Mouse (Mus musculus) E14TG2a.4 (cell line): Measurements from ENCODE around the gene Gm28308.
A peak's percentile ranks its signal among the peaks of the same experiment; 100 is the strongest.

Source experiments
- H3K27me3 ChIP-seq: 2 replicates; pipeline ENCODE4 v1.6.1; 2014; ENCODE audit warnings: low read length, control low read depth; ENCODE audit not compliant: insufficient read depth
- H3K36me3 ChIP-seq: 2 replicates; pipeline ENCODE4 v1.6.1; 2014; ENCODE audit warnings: low read length, control low read depth; ENCODE audit not compliant: insufficient read depth
- H3K4me1 ChIP-seq: replicated peaks from 2 replicates; pipeline ENCODE4 v1.6.1; 2014; ENCODE audit warnings: low read depth, low read length, control low read depth
- H3K4me3 ChIP-seq: replicated peaks from 2 replicates; pipeline ENCODE4 v1.5.1; 2014; ENCODE audit warnings: mild to moderate bottlenecking, low read length
- H3K9me3 ChIP-seq: 2 replicates; pipeline ENCODE4 v1.6.1; 2014; ENCODE audit warnings: low read length, control low read depth
- CTCF ChIP-seq: conservative IDR thresholded peaks from 2 replicates; pipeline ENCODE4 v1.5.1; 2014; ENCODE audit warnings: low read length
- NANOG ChIP-seq: IDR thresholded peaks from 2 replicates; pipeline ENCODE4 v1.6.1; 2014; ENCODE audit warnings: borderline replicate concordance, low read length, mixed read lengths
- POU5F1 ChIP-seq: IDR thresholded peaks from 2 replicates; pipeline ENCODE4 v1.6.1; 2014; ENCODE audit warnings: low read length, borderline replicate concordance

Gm28308 gene

GRCm38 (mm10) chr6:52235267-52235666, 22.1 kb upstream of the Gm28308 start:
- H3K4me1 ChIP-seq = peaks cover 40% of the 10 kb centered on the region
- no peaks in the 10 kb centered on the region; the same call in 1 of the 2 replicates for H3K9me3 ChIP-seq
- no peaks in the 10 kb centered on the region for H3K36me3 ChIP-seq
- no peak for TF ChIP-seq CTCF
- no peak for TF ChIP-seq POU5F1
- TF ChIP-seq NANOG = no peak
- H3K27me3 ChIP-seq = peaks cover 96% of the 10 kb centered on the region
- 0 out of 2 replicates have a peak overlapping the region, but pooled peaks have one; percentile 65 for H3K4me3 ChIP-seq

GRCm38 (mm10) chr6:52234428-52235140, 21.4 kb upstream of the Gm28308 start:
- Histone ChIP-seq H3K4me1 (peaks cover 40% of the 10 kb centered on the region), H3K36me3 (no peaks in the 10 kb centered on the region), H3K4me3 (peak overlapping the region; percentile 65), H3K27me3 (peaks cover 96% of the 10 kb centered on the region), H3K9me3 (no peaks in the 10 kb centered on the region; the same call in 1 of the 2 replicates)
- TF ChIP-seq NANOG (no peak), CTCF (no peak), POU5F1 (no peak)

- H3K4me1 ChIP-seq = peaks cover 46% of the 10 kb centered on the region
- H3K36me3 ChIP-seq = no peaks in the 10 kb centered on the region
- TF ChIP-seq POU5F1 = no peak
- no peak for TF ChIP-seq NANOG
- no peak for TF ChIP-seq CTCF
- peak overlapping the region; percentile 65 for H3K4me3 ChIP-seq
- H3K27me3 ChIP-seq = peaks cover 97% of the 10 kb centered on the region
- no peaks in the 10 kb centered on the region; the same call in 1 of the 2 replicates for H3K9me3 ChIP-seq
These were observed 20.6 kb upstream of the Gm28308 start for GRCm38 (mm10) chr6:52233546-52234427.

GRCm38 (mm10) chr6:52232984-52233545, 19.9 kb upstream of the Gm28308 start:
- Histone ChIP-seq H3K4me3 (peak overlapping the region; percentile 65), H3K4me1 (peaks cover 47% of the 10 kb centered on the region), H3K27me3 (peaks cover 96% of the 10 kb centered on the region), H3K36me3 (no peaks in the 10 kb centered on the region), H3K9me3 (no peaks in the 10 kb centered on the region; the same call in 1 of the 2 replicates)
- TF ChIP-seq POU5F1 = no peak
- no peak for TF ChIP-seq CTCF
- no peak for TF ChIP-seq NANOG

- peaks cover 96% of the 10 kb centered on the region for H3K27me3 ChIP-seq
- no peaks in the 10 kb centered on the region for H3K36me3 ChIP-seq
- TF ChIP-seq POU5F1 = no peak
- TF ChIP-seq CTCF = no peak
- peaks cover 47% of the 10 kb centered on the region for H3K4me1 ChIP-seq
- no peaks in the 10 kb centered on the region; the same call in 1 of the 2 replicates for H3K9me3 ChIP-seq
- H3K4me3 ChIP-seq = no peak overlapping the region; the same call in 1 of the 2 replicates
These were observed 19.4 kb upstream of the Gm28308 start for GRCm38 (mm10) chr6:52232568-52232965.

- Histone ChIP-seq H3K4me3 (no peak overlapping the region), H3K27me3 (peaks cover 96% of the 10 kb centered on the region), H3K36me3 (no peaks in the 10 kb centered on the region), H3K9me3 (no peaks in the 10 kb centered on the region; the same call in 1 of the 2 replicates), H3K4me1 (peaks cover 48% of the 10 kb centered on the region)
- TF ChIP-seq CTCF (no peak), POU5F1 (no peak), NANOG (no peak)
These were observed 18.9 kb upstream of the Gm28308 start for GRCm38 (mm10) chr6:52231885-52232567.

GRCm38 (mm10) chr6:52230516-52231165, 17.5 kb upstream of the Gm28308 start, which contains the start of gene Hoxa9:
Gene Hoxa9, minus strand, starts transcription at chr6:52231089.
- H3K27me3 ChIP-seq = peaks cover 96% of the 10 kb centered on the region
- H3K9me3 ChIP-seq = no peaks in the 10 kb centered on the region
- H3K36me3 ChIP-seq = no peaks in the 10 kb centered on the region
- H3K4me3 ChIP-seq = peak within 1 kb of the TSS; percentile 39
- TF ChIP-seq NANOG (no peak), CTCF (no peak), POU5F1 (no peak)
- peaks cover 59% of the 10 kb centered on the region for H3K4me1 ChIP-seq
